Mouse (Mus musculus): ENCODE data around the gene Tnk2.

DNA sequence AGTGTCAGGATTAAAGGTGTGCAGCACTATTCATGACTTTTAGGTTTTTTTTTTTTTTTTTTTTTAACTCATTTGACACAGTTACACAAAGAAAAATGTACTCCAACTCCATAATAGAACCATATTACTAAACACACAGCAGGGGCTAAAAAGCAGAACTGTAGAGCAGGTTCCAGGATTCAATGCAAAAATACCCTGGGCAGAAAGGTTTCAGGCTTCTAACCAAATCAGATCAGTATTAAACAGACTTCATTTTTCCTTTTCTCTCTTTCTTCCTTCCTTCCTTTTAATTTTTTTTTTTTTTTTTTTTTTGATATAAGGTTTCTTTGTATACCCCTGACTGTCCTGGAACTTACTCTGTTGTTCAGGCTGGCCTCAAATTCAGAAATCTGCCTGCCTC is 6.8 kb downstream of the Tnk2 start:
- TF ChIP-seq POLR2A (IDR thresholded peaks at IDR 0.05; ENCODE audit: borderline replicate concordance, extremely low read depth, low read depth, low read length) (no peak), CTCF (IDR thresholded peaks at IDR 0.05; ENCODE audit: insufficient read depth, low read length) (no peak)
